10 mouse cellular contexts compared by ENCODE assay signal in genomic region chr6:50352812-50353211, GRCm38 (mm10).
"Had no signal": no experiment of that assay in that cellular context is flagged by ENCODE, and none has a peak within 500 bp of the region (broad histone marks: within the 10 kb centered on the region; RNA-seq: fewer than 3 reads in every experiment).

No protein-coding gene starts in this region.

- ATAC-seq: liver, embryonic 12.5 days had no signal

- H3K36me3 ChIP-seq: limb, embryonic 15.5 days; liver, embryonic 12.5 days; lung, embryonic 15.5 days; neural tube, embryonic 12.5 days had no signal

- H3K27me3 ChIP-seq: limb, embryonic 15.5 days; liver, embryonic 12.5 days; lung, embryonic 15.5 days; neural tube, embryonic 12.5 days had no signal

- DNase-seq: kidney, adult 18-20 months; kidney, postnatal 10 days; lung, postnatal 14 days; midbrain, embryonic 14.5 days; right cerebral cortex, postnatal 14 days; thymus, postnatal 4 days had no signal
